Mouse (Mus musculus) mammary gland, adult 2 months (tissue): Measurements from ENCODE around the gene Mrpl16. TPM values are rescaled to one million over a fixed set of nuclear protein-coding genes. Genes with fewer than 3 reads are reported as not detected.

Experiments used
- polyA plus RNA-seq: library from polyadenylated mRNA; depleted of rRNA; stranded (reverse); fragments of >200 nt; gene quantifications from 2 replicates; pipeline ENCODE4 v1.2.3, GENCODE M21; 2012; ENCODE audit warnings: low replicate concordance; rRNA removed

Gene Mrpl16
- 7.6 and 15.1 TPM in 2 replicates for polyA plus RNA-seq

GRCm38 (mm10) chr19:11770205-11770892 lies at the start of gene Mrpl16:
Gene Mrpl16, plus strand, starts transcription at chr19:11770391.

GRCm38 (mm10) chr19:11747298-11747697 lies 22.9 kb upstream of the Mrpl16 start, which contains the start of gene Gif:
Gene Gif, plus strand, starts transcription at chr19:11747554.

GRCm38 (mm10) chr19:11819143-11819700 lies 49.0 kb downstream of the Mrpl16 start, which contains the start of gene Stx3:
Gene Stx3, minus strand, starts transcription at chr19:11819403.

Other genes starting within 250 kb of the Mrpl16 start
- gene Ms4a4d, start 233.6 kb upstream of the Mrpl16 start, polyA plus RNA-seq: 23.9 and 37.1 TPM in 2 replicates
- gene Ms4a6d, start 165.5 kb upstream of the Mrpl16 start, polyA plus RNA-seq: 5.1 and 17.1 TPM in 2 replicates
- 0.13 and 0.46 TPM in 2 replicates for gene Ms4a2, start 146.7 kb upstream of the Mrpl16 start, polyA plus RNA-seq
- not detected in 2 replicates for gene Ms4a3, start 129.5 kb upstream of the Mrpl16 start, polyA plus RNA-seq
- not detected in 2 replicates for gene Oosp2, start 109.8 kb upstream of the Mrpl16 start, polyA plus RNA-seq
- not detected in 2 replicates for gene Oosp1, start 79.2 kb upstream of the Mrpl16 start, polyA plus RNA-seq
- gene Oosp3, start 73.3 kb upstream of the Mrpl16 start, polyA plus RNA-seq: not detected in 2 replicates
- not detected in 2 replicates for gene Gif, start 22.8 kb upstream of the Mrpl16 start, polyA plus RNA-seq
- 4.6 and 6.8 TPM in 2 replicates for gene Stx3, start 49.0 kb downstream of the Mrpl16 start, polyA plus RNA-seq
- not detected in 2 replicates for gene Olfr1417, start 68.8 kb downstream of the Mrpl16 start, polyA plus RNA-seq
- gene Olfr1418, start 90.7 kb downstream of the Mrpl16 start, polyA plus RNA-seq: not detected in 2 replicates
- gene Olfr1419, start 104.7 kb downstream of the Mrpl16 start, polyA plus RNA-seq: not detected in 2 replicates
- not detected in 2 replicates for gene Olfr1420, start 116.2 kb downstream of the Mrpl16 start, polyA plus RNA-seq
- gene Patl1, start 142.0 kb downstream of the Mrpl16 start, polyA plus RNA-seq: 15.0 and 25.6 TPM in 2 replicates
- 10.3 and 21.0 TPM in 2 replicates for gene Osbp, start 195.6 kb downstream of the Mrpl16 start, polyA plus RNA-seq